Mouse (Mus musculus): ENCODE results near the gene Abtb1.
A peak's percentile ranks its signal among the peaks of the same experiment; 100 is the strongest.

Gene Abtb1

DNA sequence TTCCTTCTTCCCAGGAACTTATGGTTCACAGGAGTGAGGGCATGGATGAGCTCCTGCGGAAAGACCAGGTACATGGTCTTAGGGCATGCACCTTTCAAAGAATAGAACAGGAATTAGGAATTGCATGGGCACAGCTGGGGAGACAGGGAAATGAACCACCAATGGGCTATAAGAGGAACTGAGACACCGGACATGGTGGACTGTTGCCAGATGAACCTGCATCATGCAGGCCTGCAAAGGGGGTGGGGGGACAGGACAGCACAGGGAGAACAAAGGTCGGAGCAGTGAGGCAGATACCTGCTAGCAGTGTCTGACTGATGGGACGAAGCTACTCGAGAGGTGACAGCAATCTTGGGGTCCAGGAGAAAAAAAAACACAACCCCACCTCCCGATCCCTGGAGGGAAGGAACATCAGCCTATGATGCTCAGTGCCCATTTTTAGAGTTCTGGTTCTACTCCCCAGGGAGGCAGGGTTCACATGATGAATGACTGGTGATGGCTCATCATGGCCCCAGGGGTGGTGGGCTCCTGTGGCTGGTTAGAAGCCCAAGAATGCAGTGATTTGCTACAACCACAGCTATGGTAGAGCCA is 11.6 kb downstream of the Abtb1 start:
- DNase-seq (ENCODE audit: inconsistent ontology term): peak; percentile 34

DNA sequence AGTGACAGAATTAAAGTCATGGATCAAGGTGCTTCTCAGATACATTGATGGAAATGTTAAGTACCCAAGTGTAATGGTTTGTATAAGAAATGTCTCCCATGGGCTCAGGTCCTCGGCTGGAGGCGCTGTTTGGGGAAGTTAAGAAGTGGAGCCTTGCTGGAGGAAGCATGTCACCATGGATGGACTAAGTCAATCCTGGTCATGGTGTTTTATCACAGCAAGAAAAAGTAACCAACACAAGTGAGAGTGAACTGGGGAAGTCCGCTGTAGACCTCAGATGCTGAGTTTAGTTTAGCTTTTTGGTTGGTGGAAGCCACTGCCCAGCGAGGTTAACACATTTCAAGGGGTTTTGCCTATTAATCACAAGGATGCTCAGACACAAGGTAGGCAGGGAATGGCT is 12.2 kb downstream of the Abtb1 start:
- DNase-seq (ENCODE audit: inconsistent ontology term): no peak

DNA sequence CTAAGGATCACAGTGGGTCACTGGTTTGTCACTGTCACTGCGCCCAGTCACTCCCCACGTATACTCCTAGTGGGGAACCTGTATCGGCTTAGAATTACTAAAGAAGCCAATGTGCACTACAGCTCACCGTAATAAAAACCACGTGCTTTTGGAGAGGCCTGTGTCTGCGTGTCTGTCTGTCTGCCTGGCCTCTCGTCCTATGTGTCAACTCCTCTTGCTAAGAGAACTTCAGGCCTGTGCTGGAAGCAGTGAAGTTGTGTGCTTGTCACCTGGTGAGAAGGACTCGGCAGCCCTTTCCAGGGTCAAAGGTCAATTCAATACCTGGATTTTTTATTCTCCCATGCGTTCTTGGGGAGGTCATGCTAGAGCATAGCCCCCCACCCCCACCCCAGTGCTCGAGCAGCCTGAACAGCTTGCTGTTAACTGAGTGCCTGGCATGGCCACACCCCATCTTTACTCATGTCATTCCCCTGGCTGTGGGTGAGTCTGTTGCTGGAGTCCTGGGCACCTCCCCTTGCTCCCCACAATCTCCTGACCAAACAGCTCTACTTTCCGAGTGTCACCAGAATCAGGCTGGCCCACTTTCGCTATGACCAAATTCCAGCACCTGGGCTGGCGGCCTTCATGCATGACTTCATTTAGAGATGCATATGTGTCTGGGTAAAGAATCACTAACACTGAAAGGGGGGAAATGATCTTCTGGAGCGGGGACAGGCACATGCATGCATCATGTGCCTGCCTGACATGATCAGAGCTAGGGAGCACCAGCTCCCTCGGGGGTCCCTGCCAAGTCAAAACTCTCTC is 13.4 kb downstream of the Abtb1 start:
- DNase-seq (ENCODE audit: inconsistent ontology term): no peak

DNA sequence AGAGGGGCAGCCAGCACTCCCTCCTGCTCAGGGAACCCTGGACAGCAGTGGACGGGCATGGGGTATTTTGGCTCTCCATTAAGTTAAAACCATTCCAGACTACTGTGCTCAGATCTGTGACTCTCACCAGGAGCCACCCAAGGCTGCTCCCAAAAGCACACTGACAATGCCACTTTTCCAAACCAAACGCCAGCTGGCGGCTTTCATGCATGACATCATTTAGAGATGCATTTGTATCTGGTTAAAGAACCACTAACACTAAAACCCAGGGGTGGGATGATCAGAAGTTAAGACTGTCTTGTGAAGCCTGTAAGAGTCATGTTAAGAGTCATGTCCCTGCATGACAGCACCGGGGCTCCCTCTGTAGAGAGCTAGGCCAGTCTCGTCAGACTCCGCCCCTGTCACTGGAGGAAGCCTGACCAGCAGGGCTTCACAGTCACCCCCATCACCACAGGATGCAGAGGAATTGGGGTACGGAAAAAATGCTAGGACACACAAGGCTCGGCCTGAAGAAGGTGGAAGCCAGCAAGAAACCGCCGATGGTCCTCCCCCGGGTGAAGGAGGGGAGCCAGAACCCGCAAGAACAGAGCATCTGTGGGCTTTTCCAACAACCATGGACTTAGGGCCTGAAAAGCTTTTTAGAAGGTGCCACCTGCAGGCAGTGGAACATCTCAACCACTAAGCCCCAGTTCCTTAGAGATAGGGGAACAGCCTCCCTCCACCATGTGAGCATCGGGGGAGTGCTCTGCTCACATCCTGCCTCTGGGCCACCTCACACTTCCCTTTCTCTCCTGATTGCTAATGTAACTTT is 14.2 kb downstream of the Abtb1 start:
- DNase-seq (ENCODE audit: inconsistent ontology term): peak; percentile 33

DNA sequence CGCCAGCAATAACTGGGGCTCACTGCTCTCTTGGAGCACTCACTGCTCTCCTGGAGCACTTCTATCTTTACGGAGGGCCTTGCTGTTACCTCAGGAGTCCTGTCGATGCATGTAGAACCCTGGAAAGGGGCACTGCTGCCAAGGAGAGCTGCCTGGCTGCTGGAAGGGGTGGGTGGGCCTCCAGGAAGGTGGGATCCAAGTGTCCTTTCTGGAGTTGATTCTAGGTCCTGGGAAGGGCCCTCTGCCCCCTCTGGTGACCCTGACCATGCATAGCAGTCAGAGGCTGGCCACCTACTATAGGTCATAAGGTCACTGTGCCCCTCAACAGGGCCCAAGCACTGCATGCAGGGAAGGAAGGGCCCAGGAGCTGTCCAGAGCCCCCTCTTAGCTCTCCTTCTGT is 14.8 kb downstream of the Abtb1 start:
- no peak for DNase-seq (ENCODE audit: inconsistent ontology term)

DNA sequence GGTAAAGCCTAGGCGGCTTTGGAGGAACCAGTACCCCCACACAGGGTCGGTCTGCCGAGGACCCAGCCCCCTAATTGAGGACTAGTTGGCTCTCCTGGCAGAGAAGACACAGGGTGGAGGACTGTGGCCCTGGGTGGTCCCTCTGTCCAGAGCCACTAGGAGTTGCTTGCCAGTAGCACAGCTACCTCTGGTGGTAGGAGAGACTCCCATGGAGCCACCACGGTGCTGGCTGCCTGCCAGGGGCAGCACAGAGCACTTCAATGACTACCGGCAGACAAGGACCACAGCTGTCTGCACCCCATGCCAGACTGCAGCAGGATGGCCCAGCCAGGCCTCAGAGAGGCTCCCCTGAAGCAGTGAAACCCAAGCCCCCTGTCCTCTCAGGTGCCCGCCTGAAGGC is 15.2 kb downstream of the Abtb1 start:
- peak; percentile 69 for DNase-seq (ENCODE audit: inconsistent ontology term)

DNA sequence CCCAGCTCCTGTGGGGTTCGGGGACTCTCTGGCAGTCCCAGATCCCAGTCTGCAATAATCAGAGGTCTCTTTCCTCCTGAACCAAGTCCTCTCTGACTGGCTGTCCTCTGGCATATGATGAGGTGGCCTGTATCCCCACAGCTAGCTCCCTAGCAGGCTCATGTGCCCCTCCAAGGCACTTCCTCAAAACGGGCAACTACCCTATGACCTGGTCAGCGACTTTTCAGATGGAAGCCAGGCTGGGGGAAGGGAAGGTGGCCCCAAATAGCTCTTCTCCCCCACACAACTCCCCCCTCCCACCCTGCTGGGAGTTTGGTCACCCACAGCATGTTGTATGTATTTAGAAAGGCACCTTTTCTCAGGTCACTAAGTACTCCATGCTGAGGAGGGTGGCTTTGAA is 15.7 kb downstream of the Abtb1 start:
- DNase-seq (ENCODE audit: inconsistent ontology term): no peak

DNA sequence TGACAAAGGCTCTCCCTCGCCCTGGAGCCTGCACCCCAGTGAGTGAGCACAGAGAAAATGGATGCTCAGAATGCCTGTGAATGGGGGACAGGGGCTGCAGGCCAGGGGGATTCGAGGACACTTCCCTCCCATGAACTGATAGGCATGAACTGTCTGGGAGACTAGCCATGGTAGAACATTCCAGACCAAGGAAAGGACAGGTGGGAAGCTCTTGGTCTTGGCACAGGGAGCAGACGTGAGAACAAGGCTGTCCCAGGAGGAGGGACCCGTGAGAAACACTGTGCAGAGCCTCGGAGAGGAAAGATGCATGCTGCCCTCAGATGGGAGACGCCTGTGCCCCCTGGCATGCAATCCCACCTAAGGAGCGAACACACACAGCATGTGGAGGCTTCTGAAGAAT is 17.6 kb downstream of the Abtb1 start:
- no peak for DNase-seq (ENCODE audit: inconsistent ontology term)

DNA sequence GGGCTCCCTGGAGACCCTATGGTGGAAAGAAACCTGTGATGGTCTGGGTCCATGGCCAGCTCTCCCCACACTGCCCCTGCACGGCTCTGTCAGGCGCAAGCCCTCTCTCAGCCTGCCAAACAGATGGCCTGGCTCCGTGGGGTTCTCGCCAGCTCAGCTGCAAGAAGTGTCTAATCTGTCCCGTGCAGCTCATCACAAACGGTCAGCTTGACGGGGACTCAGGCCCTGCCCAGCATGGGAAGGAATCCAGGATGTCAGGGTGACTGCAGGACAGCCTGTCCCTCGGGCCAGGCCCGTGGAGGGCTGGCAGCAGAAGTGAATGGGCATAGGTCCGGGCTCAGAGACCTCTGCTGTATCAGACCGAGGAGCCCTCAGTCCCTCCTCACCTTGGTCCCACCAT is 19.9 kb downstream of the Abtb1 start:
- DNase-seq (ENCODE audit: inconsistent ontology term): peak; percentile 77

DNA sequence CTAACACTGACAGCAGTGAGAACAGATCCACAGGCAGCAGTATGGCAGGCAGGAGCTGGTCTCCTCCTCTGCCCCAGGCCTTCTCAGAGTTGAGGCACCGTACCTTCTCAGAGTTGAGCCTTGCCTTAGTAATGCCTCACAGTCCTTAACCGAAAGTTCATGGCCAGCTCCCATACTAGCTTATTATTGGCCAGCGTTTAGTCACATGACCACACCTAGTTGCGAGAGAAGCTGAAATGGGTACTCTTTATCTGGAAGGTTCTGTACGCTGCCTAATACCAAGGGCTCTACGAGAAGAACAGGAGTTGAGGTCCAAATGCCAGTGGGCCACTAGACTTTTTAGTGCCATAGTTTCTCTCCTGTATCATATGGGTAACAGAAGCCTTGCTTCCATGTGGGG is 20.5 kb downstream of the Abtb1 start:
- DNase-seq (ENCODE audit: inconsistent ontology term): no peak

DNA sequence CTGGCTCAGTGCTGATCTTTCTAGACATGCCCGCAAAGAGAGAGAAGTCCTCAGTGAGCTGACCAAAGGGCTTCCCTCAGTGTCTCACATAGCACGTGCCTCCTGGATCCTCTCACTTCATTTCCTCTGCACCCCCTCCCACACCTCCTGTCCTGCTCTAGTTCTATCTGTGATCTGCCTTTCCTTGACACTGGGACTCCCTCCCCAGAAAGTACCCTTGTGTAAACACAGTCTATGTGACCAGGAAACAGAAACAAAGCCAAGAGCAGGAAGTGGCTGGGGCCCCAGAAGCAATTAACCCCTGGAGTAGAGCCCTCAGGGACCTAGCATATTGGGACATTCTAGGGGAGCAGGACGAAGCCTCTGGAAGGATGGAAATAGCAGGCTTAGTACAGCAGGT is 20.9 kb downstream of the Abtb1 start:
- peak; percentile 68 for DNase-seq (ENCODE audit: inconsistent ontology term)

DNA sequence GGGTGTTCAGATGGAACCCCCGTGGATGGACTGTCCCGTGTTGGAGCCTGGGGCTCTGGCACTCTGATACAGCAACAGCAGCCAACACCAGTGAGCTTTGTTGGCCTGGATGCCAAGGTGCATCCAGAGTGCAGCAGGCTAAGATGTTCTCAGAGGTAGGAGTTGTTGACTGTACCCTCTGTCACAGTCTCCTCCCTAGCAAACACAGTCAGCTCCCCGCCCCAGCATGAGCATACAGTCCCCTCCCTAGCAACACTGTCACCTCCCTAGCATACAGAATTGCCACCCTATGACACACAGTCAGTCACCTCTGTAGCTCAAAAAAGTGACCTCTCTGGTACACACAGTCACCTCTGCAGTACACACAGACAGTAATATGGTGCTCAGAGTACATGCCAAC is 24.9 kb downstream of the Abtb1 start:
- no peak for DNase-seq (ENCODE audit: inconsistent ontology term)

DNA sequence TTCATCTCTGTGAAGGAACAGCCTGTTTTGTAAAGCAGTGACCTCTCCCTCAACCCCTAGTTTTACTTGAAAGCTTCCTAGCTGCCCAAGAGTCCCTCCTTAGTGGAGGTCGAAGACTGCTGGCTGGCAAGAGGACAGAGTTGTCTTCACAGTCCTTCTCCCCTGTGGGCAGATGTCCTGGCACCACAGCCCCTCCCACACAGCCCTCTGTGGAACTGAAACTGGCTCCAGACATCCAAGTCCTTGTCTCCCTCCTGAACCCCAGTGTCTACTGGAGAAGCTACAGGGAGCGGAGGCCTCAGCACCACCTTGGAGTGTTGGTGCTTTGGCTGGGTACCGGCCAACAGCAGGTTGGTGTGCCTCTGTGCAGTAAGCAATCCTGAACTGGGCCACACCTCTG is 26.3 kb downstream of the Abtb1 start:
- no peak for DNase-seq (ENCODE audit: inconsistent ontology term)

DNA sequence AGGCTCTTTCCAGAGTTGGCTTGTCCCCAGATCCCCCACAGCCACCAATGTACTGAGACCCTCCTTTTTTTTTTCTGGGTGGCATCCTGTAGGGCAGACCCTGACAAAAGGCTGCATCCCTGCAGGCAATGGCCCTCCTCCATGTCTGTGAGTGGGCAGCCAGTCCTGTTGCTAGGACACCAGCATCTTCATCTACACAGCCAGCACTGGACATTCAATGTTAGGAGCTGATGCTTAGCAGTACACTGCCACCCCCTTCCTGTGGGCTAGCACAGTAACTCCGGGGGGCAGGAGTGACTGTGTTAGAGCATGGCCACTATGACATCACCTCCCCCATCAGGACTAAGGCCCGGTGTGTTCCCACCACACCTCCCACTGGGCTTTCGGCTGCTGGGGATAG is 26.7 kb downstream of the Abtb1 start:
- DNase-seq (ENCODE audit: inconsistent ontology term): no peak

DNA sequence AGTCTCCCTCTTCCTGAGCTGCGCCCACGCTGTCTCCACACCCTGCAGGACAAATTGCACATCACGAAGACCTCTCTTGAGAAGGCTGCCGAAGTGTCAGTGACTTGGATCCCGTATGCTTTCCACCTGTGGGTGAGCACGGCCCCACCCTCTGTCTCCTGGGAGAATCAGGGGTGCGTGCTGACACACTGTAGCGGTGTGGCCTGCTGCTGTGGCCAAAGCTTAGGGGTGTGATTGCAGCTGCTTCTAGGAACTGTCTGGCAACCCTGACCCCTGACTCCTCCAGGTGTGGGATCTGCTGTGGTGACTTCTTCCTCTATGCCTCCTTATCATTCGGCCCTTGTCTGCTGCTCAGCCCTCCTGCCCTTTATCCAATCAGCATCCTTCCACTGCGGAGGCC is 28.0 kb downstream of the Abtb1 start:
- no peak for DNase-seq (ENCODE audit: inconsistent ontology term)

DNA sequence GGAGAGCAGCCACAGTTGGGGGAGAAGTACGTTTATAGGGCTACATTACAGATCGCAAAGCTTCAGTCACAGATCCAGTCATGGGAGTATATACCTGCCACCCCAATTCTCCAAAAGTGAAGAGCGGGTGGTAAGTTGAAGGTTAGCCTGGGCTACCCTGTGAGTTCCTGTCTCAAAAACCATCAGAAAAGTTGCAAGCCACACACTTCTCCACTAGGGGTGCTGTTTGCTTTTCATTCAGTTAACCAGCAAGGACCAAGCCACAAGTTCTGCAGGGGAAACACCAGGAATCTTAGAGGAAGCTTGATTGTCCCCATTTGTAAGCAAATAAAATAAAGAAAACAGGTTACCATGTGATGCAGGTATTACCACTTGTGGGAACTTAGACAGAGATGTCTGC is 28.9 kb downstream of the Abtb1 start:
- DNase-seq (ENCODE audit: inconsistent ontology term): no peak

DNA sequence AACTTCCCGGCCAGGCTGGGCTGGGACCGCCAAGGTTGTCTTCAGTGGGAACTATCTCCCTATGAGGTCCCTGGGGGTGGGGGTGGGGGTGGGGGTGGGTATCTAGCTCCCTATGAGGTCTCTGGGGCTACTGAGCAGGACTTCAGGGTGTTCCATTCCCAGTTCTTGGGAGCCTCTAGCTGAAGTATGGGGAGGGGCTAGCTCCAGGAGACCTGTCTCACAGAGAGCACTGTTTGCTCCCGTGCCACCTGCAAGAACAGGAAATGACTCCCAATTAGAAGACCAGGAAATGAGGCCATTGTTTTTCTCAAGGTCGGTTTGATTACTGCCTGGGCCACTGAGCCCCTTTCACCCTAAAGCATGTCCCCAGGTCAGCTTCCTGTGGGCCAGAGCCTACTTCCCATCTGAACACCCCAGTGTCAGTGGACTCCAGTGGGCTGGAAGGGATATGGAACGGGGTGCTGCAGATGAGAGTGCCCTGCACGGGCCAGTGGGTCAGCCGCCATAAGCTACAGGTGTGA is 29.8 kb downstream of the Abtb1 start:
- no peak for DNase-seq (ENCODE audit: inconsistent ontology term)

DNA sequence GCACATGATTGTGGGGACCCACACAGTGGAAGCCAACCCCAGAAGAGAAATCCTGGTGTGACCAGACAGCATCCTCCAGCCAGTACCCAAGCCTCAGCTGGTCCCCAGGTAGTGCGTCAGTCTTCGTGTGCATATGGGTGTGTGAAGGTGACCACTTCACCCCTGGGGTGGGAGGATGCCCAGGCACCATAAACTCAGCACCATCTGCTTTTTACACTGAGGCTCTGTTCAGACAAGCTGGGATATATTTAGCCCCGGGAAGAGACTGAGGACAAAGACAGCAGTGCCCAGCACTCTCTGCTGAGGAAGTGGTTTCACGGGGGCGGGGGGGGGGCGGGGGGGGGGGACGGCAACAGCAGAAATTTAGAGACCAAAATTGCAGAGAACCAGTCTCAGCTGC is 30.4 kb downstream of the Abtb1 start:
- peak; percentile 48 for DNase-seq (ENCODE audit: inconsistent ontology term)

DNA sequence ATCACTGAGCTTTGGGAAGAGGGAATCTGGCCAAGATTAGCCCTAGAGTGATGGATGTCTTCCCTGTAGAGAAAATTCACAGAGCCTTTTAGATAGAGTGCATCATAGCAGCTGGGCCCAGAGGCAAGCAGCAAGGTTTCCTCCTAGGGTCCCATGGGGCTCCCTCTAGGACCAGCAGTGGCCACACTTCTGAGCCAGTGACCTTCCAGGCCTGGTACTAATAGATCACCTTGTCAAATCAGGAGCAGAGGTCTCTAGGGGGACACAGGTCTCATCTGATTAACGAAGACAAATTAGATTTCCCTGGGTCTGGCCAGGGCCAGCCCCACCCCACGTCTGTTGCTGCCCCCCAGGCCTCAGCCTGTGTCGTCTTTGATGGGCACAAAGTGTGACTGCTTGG is 31.5 kb downstream of the Abtb1 start:
- DNase-seq (ENCODE audit: inconsistent ontology term): no peak

DNA sequence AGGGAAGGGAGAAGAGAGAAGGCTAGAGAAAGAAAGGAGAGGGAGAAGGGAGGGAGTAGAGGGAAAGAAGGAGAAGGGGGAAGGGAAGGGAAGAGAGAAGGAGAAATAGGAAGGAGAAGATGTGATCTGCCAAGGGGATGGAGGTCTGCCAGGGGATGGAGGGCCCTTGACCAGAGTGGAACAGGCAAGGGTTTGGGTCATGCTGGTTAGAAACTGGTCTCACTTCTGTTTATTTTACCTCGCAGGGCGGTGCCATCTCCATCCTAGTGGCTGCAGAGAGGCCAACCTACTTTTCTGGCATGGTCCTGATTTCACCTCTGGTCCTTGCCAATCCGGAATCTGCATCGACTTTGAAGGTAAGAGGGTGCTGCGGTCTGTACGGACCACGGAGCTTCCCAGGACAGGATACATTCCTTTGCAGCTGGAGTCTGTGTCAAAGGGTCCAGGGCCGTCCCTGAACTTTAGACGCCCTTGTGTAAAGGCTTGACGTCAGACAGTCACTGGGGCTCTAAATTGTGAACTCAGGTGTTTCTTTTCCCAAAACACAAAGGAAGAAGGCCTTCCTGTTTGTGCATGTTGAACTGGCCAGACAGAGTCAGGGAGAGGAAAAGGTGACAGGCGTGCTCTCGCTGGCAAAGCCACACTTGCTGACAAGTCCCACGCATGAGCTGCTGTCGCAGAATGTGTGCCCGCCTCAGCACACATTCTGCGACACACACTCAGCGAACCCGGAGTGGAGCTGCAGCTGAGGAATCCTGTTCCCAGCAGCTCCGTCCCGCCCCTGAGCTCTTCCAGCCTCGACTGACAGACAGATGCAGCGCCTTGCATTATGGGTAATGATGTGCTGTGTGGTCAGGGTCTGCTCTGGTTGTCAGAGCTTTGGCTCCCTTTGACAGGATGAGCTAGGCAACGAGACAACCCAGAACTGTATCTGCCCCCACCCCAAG is 32.4 kb downstream of the Abtb1 start:
- DNase-seq (ENCODE audit: inconsistent ontology term): no peak

DNA sequence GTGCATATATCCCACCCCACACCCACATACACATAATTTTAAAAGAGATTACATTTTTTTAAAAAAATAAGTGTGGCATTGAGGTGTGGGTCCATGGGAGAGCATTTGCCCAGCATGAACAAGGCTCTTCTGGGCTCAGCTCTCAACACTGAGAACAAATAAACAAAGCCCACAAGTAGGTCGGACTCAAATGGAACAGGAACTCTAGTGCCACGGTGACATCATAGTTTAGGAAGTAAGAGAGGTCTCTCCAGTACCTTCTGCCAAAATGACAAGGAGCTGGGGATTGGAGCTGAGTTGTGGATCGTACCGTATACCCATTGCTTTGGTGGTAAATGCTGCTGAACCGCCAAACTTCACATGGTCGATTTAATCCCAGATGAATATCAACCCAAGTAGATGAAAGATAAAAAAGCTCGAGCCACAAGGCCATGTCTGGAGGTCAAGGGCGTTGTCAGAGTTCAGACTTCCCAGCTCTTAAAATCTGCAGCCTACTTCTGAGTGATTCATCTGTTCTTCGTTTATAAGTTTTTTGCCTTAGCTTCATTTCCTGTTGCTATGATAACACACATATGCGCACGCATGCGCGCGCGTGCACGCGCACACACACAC is 36.7 kb downstream of the Abtb1 start:
- DNase-seq (ENCODE audit: inconsistent ontology term): no peak
